Mouse (Mus musculus) lung, postnatal 0 days (tissue): ENCODE measurements at regions not wholly inside any gene's neighbourhood (a gene's known extent, or its start where the extent isn't known, plus 50 kb on each side); places are given as distances from the start of the nearest gene placed in this dataset.

ENCODE experiments used
- CTCF ChIP-seq: IDR thresholded peaks from 2 replicates; pipeline ENCODE4 v1.5.1; 2016; ENCODE audit warnings: antibody characterized with exemption, mild to moderate bottlenecking
- EP300 ChIP-seq: IDR thresholded peaks from 2 replicates; pipeline ENCODE4 v1.6.1; 2016; ENCODE audit warnings: antibody characterized with exemption, mild to moderate bottlenecking, control low read depth

DNA sequence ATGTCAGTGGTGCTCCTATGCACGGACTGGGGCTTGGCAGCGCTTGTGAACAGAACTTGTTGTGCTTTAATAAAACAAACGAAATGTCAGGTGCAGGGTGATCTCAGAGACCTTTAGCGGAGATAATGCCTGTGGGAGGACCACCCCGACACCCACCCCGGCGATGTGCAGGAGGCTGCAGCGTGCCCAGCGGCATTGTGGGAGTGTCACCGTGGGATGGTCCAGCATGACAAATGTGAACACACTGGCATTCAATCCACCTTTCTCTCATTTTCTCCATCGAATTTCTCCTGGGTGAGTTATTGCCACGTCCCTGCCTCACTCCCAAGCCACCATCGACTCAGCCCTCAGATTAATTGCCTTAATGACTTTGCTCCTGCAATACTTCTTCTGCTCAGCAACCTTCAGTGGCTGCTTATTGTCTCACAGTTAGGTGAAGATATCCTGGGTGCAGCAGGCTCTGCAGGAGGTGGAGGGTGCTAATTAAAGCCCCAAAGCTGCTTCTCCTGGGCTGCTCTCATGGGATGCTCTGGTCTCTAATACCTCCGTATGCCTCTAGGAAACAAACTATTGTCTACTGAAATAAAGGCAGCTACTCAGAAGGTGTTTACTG is 310.5 kb downstream of the Eipr1 start:
- TF ChIP-seq CTCF (no peak), EP300 (no peak)
